Mouse (Mus musculus): ENCODE measurements around the gene Pip4k2b. TPM values are rescaled to one million over a fixed set of nuclear protein-coding genes. Genes with fewer than 3 reads are reported as not detected.
"Not testable (repeated sequence)": the region's sequence is repeated elsewhere in the genome, so short reads cannot be mapped to it uniquely, and the experiment has no call there.

Pip4k2b gene
- 4.1 and 4.7 TPM in 2 replicates for polyA plus RNA-seq (2015; fragmentation: Nextera tagmentation; extraction: Ambion mirVana)

DNA sequence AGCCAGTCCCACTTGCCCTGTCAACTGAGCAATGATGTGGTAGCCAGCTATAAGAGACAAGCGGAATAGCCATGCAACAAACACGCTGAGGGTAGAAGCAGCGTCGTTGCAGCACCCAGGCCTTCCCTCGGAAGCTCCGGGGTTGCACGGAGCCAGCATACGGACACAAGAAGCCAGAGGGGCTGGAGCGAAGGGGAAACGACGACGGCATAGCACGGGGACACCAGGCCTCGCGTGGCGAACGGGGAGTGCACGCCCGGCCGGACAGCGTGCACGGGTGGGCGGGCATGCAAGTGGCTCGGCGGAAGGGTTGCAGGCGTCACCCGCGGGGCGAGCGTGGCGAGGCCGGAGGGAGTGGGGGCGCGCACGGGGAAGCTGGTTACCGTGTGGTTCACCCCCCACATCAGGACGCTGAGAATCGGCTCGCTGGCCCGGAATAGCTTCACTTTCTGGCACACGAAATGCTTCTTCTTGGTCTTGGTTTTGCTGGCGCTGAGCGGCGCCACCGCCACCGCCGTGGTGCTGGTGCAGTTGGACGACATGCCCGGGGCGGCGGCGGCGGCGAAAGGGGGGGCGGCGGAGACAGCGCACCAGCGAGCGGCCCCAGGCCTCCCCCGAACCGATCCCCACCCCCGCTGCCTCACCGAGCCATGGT, at the start of gene Pip4k2b:
Pip4k2b (minus strand) TSS at position 642 of the 655 bp plus-strand sequence.
- peak; percentile 27 for ATAC-seq
- under 1% methylated on average over 47 of the region's 63 CpGs for WGBS

DNA sequence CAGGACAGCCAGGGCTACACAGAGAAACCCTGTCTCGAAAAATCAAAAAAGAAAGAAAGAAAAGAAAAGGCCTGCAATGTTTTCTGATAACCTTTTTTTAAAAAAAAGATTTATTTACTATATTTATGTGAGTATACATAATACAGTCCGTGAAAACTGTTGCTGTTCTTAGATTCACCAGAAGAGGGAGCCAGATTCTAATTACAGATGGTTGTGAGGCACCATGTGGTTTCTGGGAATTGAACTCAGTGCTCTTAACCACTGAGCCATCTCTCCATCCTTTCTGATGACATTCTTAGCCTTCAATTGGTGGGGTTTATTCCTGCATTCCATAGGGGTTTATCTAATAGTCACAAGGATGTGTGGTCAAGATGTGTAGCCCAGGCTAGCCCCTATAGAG, 48.7 kb upstream of the Pip4k2b start:
- Histone ChIP-seq H3K9ac (replicated peaks; ENCODE audit: low read depth, low read length) (no peak overlapping the region), H3K4me3 (replicated peaks; ENCODE audit: low read length) (no peak overlapping the region)
- WGBS, result 6% methylated on average over 2 of the region's 2 CpGs

More for the DNA sequence above, at the start of gene Pip4k2b:
- Histone ChIP-seq H3K4me2 (ENCODE audit: low read length) (peak within 1 kb of the TSS; percentile 72), H3K27me3 (replicated peaks; ENCODE audit: control insufficient read depth, insufficient read depth, low read length) (no peaks in the 10 kb centered on the region), H3K4me3 (replicated peaks; ENCODE audit: low read length) (peak within 1 kb of the TSS; percentile 83), H3K9me3 (ENCODE audit: control insufficient read depth, low read length) (no peaks in the 10 kb centered on the region), H3K27ac (ENCODE audit: low read length) (peak within 1 kb of the TSS; percentile 98), H3K36me3 (ENCODE audit: control insufficient read depth, insufficient read depth) (peaks cover 13% of the 10 kb centered on the region), H3K9ac (replicated peaks; ENCODE audit: low read depth, low read length) (peak within 1 kb of the TSS; percentile 87), H3K4me1 (replicated peaks; ENCODE audit: control insufficient read depth, insufficient read depth, low read length) (peaks cover 19% of the 10 kb centered on the region)

GRCm38 (mm10) chr11:97790778-97791438, 46.4 kb upstream of the Pip4k2b start:
- H3K4me1 ChIP-seq (replicated peaks; ENCODE audit: control insufficient read depth, insufficient read depth, low read length); H3K9me3 ChIP-seq (ENCODE audit: control insufficient read depth, low read length); H3K9ac ChIP-seq (replicated peaks; ENCODE audit: low read depth, low read length); H3K27me3 ChIP-seq (replicated peaks; ENCODE audit: control insufficient read depth, insufficient read depth, low read length); H3K27ac ChIP-seq (ENCODE audit: low read length); H3K4me3 ChIP-seq (replicated peaks; ENCODE audit: low read length); ATAC-seq; H3K36me3 ChIP-seq (ENCODE audit: control insufficient read depth, insufficient read depth); H3K4me2 ChIP-seq (ENCODE audit: low read length): not testable (repeated sequence)
- WGBS, result 88% methylated on average over 2 of the region's 2 CpGs

More for the DNA sequence above, 48.7 kb upstream of the Pip4k2b start:
- no peaks in the 10 kb centered on the region for H3K36me3 ChIP-seq (ENCODE audit: control insufficient read depth, insufficient read depth)
- H3K4me2 ChIP-seq (ENCODE audit: low read length), result no peak overlapping the region
- H3K27ac ChIP-seq (ENCODE audit: low read length), result no peak overlapping the region
- peaks cover 4% of the 10 kb centered on the region; the same call in 1 of the 2 replicates for H3K4me1 ChIP-seq (replicated peaks; ENCODE audit: control insufficient read depth, insufficient read depth, low read length)
- no peaks in the 10 kb centered on the region for H3K27me3 ChIP-seq (replicated peaks; ENCODE audit: control insufficient read depth, insufficient read depth, low read length)
- H3K9me3 ChIP-seq (ENCODE audit: control insufficient read depth, low read length), result no peaks in the 10 kb centered on the region
- ATAC-seq, result no peak

GRCm38 (mm10) chr11:97789727-97790126, 45.2 kb upstream of the Pip4k2b start:
- no peak for ATAC-seq
- Histone ChIP-seq H3K27me3 (replicated peaks; ENCODE audit: control insufficient read depth, insufficient read depth, low read length) (no peaks in the 10 kb centered on the region), H3K36me3 (ENCODE audit: control insufficient read depth, insufficient read depth) (no peaks in the 10 kb centered on the region), H3K4me2 (ENCODE audit: low read length) (no peak overlapping the region), H3K4me1 (replicated peaks; ENCODE audit: control insufficient read depth, insufficient read depth, low read length) (no peaks in the 10 kb centered on the region), H3K9ac (replicated peaks; ENCODE audit: low read depth, low read length) (no peak overlapping the region), H3K27ac (ENCODE audit: low read length) (no peak overlapping the region), H3K4me3 (replicated peaks; ENCODE audit: low read length) (no peak overlapping the region), H3K9me3 (ENCODE audit: control insufficient read depth, low read length) (no peaks in the 10 kb centered on the region)
- 89% methylated on average over 5 of the region's 5 CpGs for WGBS

DNA sequence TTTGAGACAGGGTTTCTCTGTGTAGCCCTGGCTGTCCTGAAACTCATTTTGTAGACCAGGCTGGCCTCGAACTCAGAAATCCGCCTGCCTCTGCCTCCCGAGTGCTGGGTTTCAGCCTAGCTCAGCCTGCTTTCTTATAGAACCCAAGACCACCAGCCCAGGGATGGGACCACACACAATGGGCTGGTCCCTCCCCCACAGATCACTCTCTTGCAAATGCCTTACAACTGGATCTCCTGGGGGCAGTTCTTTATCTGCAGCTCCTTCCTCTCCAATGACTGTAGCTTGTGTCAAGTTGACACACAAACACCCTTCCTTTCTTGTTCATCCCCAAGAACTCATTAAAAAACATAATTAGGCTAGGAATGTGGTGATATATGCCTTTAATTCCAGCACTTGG, 43.5 kb upstream of the Pip4k2b start:
- Histone ChIP-seq H3K4me2 (ENCODE audit: low read length) (no peak overlapping the region), H3K27ac (ENCODE audit: low read length) (no peak overlapping the region), H3K36me3 (ENCODE audit: control insufficient read depth, insufficient read depth) (no peaks in the 10 kb centered on the region), H3K4me3 (replicated peaks; ENCODE audit: low read length) (no peak overlapping the region), H3K4me1 (replicated peaks; ENCODE audit: control insufficient read depth, insufficient read depth, low read length) (peaks cover 3% of the 10 kb centered on the region), H3K9me3 (ENCODE audit: control insufficient read depth, low read length) (no peaks in the 10 kb centered on the region), H3K27me3 (replicated peaks; ENCODE audit: control insufficient read depth, insufficient read depth, low read length) (no peaks in the 10 kb centered on the region), H3K9ac (replicated peaks; ENCODE audit: low read depth, low read length) (no peak overlapping the region)
- ATAC-seq, result no peak
- 88% methylated on average over 3 of the region's 3 CpGs for WGBS

DNA sequence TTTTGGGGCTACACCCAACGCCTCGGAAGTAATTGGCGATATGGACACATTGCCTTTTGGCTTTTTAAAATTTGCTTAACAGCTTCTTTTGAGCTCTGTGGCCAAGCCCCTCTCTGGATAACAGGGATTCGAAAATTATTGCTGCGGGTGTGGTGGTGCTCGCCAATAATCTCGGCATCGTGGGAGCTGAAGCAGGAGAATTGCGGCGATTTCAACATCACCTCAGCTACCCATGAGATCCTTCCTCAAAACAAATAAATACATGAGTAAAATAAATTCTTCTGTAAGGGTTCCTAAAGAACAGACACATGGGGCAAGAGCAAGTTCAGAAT, 38.0 kb upstream of the Pip4k2b start:
- Histone ChIP-seq H3K36me3 (ENCODE audit: control insufficient read depth, insufficient read depth) (peaks cover 23% of the 10 kb centered on the region), H3K9me3 (ENCODE audit: control insufficient read depth, low read length) (no peaks in the 10 kb centered on the region), H3K27ac (ENCODE audit: low read length) (peak overlapping the region; percentile 84), H3K4me3 (replicated peaks; ENCODE audit: low read length) (peak overlapping the region; percentile 94), H3K9ac (replicated peaks; ENCODE audit: low read depth, low read length) (peak overlapping the region; percentile 72), H3K27me3 (replicated peaks; ENCODE audit: control insufficient read depth, insufficient read depth, low read length) (no peaks in the 10 kb centered on the region), H3K4me2 (ENCODE audit: low read length) (peak overlapping the region; percentile 76), H3K4me1 (replicated peaks; ENCODE audit: control insufficient read depth, insufficient read depth, low read length) (peaks cover 24% of the 10 kb centered on the region)
- 0% methylated on average over 10 of the region's 10 CpGs for WGBS
- ATAC-seq, result no peak

GRCm38 (mm10) chr11:97781832-97782563, 37.5 kb upstream of the Pip4k2b start, which contains the start of gene Rpl23:
TSS of gene Rpl23 (minus strand) at chr11:97782437.
- Histone ChIP-seq H3K4me2 (ENCODE audit: low read length) (peak within 1 kb of the TSS; percentile 80), H3K27me3 (replicated peaks; ENCODE audit: control insufficient read depth, insufficient read depth, low read length) (no peaks in the 10 kb centered on the region), H3K27ac (ENCODE audit: low read length) (peak within 1 kb of the TSS; percentile 91), H3K4me3 (replicated peaks; ENCODE audit: low read length) (peak within 1 kb of the TSS; percentile 94), H3K36me3 (ENCODE audit: control insufficient read depth, insufficient read depth) (peaks cover 28% of the 10 kb centered on the region), H3K4me1 (replicated peaks; ENCODE audit: control insufficient read depth, insufficient read depth, low read length) (peaks cover 24% of the 10 kb centered on the region), H3K9me3 (ENCODE audit: control insufficient read depth, low read length) (no peaks in the 10 kb centered on the region), H3K9ac (replicated peaks; ENCODE audit: low read depth, low read length) (peak within 1 kb of the TSS; percentile 96)
- peak; percentile 94 for ATAC-seq
- under 1% methylated on average over 60 of the region's 67 CpGs for WGBS

GRCm38 (mm10) chr11:97781478-97781831, 37.0 kb upstream of the Pip4k2b start:
- peak overlapping the region; percentile 94 for H3K4me3 ChIP-seq (replicated peaks; ENCODE audit: low read length)
- no peak; the same call in 1 of the 2 replicates for ATAC-seq
- no peaks in the 10 kb centered on the region for H3K27me3 ChIP-seq (replicated peaks; ENCODE audit: control insufficient read depth, insufficient read depth, low read length)
- peaks cover 32% of the 10 kb centered on the region for H3K36me3 ChIP-seq (ENCODE audit: control insufficient read depth, insufficient read depth)
- H3K4me1 ChIP-seq (replicated peaks; ENCODE audit: control insufficient read depth, insufficient read depth, low read length), result peaks cover 24% of the 10 kb centered on the region
- no peaks in the 10 kb centered on the region for H3K9me3 ChIP-seq (ENCODE audit: control insufficient read depth, low read length)
- H3K4me2 ChIP-seq (ENCODE audit: low read length), result peak overlapping the region; percentile 80
- H3K9ac ChIP-seq (replicated peaks; ENCODE audit: low read depth, low read length), result peak overlapping the region; percentile 96
- no peak overlapping the region; the same call in 1 of the 2 replicates for H3K27ac ChIP-seq (ENCODE audit: low read length)
- under 1% methylated on average over 11 of the region's 11 CpGs for WGBS

GRCm38 (mm10) chr11:97779968-97780701, 35.6 kb upstream of the Pip4k2b start:
- Histone ChIP-seq H3K4me2 (ENCODE audit: low read length) (no peak overlapping the region), H3K36me3 (ENCODE audit: control insufficient read depth, insufficient read depth) (peaks cover 32% of the 10 kb centered on the region), H3K4me3 (replicated peaks; ENCODE audit: low read length) (no peak overlapping the region), H3K9ac (replicated peaks; ENCODE audit: low read depth, low read length) (no peak overlapping the region), H3K27ac (ENCODE audit: low read length) (no peak overlapping the region), H3K4me1 (replicated peaks; ENCODE audit: control insufficient read depth, insufficient read depth, low read length) (peaks cover 24% of the 10 kb centered on the region), H3K9me3 (ENCODE audit: control insufficient read depth, low read length) (no peaks in the 10 kb centered on the region), H3K27me3 (replicated peaks; ENCODE audit: control insufficient read depth, insufficient read depth, low read length) (no peaks in the 10 kb centered on the region)
- no peak for ATAC-seq
- WGBS, result 85% methylated on average over 2 of the region's 2 CpGs

Data from forebrain, embryonic 16.5 days (tissue).